Mouse (Mus musculus): Measurements from ENCODE around the gene Lactb. TPM values are rescaled to one million over a fixed set of nuclear protein-coding genes. Genes with fewer than 3 reads are reported as not detected.

Gene Lactb
- polyA plus RNA-seq, 1 experiment from 2014 or later, result 9.2 TPM

DNA sequence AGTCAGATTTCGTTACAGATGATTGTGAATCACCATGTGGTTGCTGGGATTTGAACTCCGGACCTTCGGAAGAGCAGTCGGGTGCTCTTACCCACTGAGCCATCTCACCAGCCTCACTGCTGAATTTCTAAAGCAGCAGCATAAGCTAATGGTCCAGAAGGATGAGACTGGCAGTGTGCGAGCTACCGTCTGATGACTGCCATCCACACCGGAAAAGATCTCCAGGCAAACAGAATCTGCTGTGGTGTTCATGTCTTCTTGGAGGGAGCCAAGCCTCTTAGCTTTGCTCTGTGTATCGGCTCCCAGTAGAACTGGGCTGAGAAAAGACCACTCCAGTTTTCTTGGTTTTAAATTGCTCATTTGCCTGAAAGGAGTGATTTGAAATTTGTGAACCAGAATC is 24.4 kb upstream of the Lactb start:
- 93% methylated on average over 8 of the region's 8 CpGs for WGBS

GRCm38 (mm10) chr9:66991750-66992410 is 16.6 kb upstream of the Lactb start:
- no peaks in the 10 kb centered on the region for H3K27me3 ChIP-seq (ENCODE audit: poor library complexity, severe bottlenecking)
- WGBS, result 82% methylated on average over 8 of the region's 8 CpGs
- no peaks in the 10 kb centered on the region for H3K9me3 ChIP-seq
- H3K4me1 ChIP-seq, result peaks cover 28% of the 10 kb centered on the region
- no peak overlapping the region for H3K27ac ChIP-seq
- H3K36me3 ChIP-seq (replicated peaks), result no peaks in the 10 kb centered on the region
- DNase-seq (ENCODE audit: extremely low spot score, low spot score), result no peak
- H3K4me3 ChIP-seq, result no peak overlapping the region

More for the DNA sequence above, 24.4 kb upstream of the Lactb start:
- DNase-seq (ENCODE audit: extremely low spot score, low spot score), result no peak
- Histone ChIP-seq H3K36me3 (replicated peaks) (no peaks in the 10 kb centered on the region), H3K4me1 (0 out of 2 replicates have a peak, but pooled peaks cover 10% of the 10 kb centered on the region), H3K27ac (no peak overlapping the region), H3K9me3 (no peaks in the 10 kb centered on the region), H3K4me3 (no peak overlapping the region), H3K27me3 (ENCODE audit: poor library complexity, severe bottlenecking) (no peaks in the 10 kb centered on the region)

DNA sequence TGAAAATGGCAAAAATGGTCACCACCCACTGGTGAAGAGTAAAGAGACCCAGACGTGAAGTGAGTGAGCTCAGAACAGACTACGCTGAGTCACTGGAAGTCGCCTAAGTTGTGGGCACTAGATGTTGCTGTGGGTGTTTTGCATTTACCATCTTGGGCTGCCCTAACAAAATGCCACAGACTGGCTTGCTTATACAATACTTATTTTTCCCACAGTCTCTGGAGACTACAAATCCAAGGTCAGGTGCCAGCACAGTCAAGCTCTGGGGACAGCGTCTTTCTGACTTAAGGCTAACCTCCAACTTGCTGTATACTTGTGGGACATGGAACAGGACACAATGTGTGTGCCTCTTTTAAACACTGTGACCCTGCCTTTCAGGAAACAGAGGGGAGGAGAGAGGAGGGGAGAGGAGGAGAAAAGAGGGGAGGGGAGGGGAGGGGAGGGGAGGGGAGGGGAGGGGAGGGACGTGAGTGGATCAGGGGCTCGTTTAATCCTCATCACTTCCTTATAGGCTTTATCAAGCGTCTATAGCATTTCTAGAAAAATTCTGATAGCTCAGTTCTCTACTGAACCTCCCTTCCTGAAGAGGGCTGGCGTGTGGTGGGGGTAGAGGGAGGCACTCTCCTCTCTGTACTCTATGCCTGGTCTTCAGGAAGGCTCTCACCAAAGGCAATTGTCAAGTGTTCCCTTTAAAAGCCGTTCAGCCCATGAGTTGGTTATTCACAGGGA is 15.9 kb upstream of the Lactb start:
- no peak overlapping the region for H3K4me3 ChIP-seq
- no peaks in the 10 kb centered on the region for H3K27me3 ChIP-seq (ENCODE audit: poor library complexity, severe bottlenecking)
- DNase-seq (ENCODE audit: extremely low spot score, low spot score), result no peak
- no peak overlapping the region for H3K27ac ChIP-seq
- H3K9me3 ChIP-seq, result no peaks in the 10 kb centered on the region
- 63% methylated on average over 9 of the region's 9 CpGs for WGBS
- peaks cover 28% of the 10 kb centered on the region for H3K4me1 ChIP-seq
- H3K36me3 ChIP-seq (replicated peaks), result no peaks in the 10 kb centered on the region

- Histone ChIP-seq H3K27ac (no peak overlapping the region), H3K36me3 (replicated peaks) (no peaks in the 10 kb centered on the region), H3K4me1 (peaks cover 28% of the 10 kb centered on the region), H3K9me3 (no peaks in the 10 kb centered on the region), H3K4me3 (no peak overlapping the region), H3K27me3 (ENCODE audit: poor library complexity, severe bottlenecking) (no peaks in the 10 kb centered on the region)
- no peak for DNase-seq (ENCODE audit: extremely low spot score, low spot score)
- WGBS, result 92% methylated on average over 5 of the region's 5 CpGs
Measured at GRCm38 (mm10) chr9:66990046-66990445, 14.8 kb upstream of the Lactb start.

DNA sequence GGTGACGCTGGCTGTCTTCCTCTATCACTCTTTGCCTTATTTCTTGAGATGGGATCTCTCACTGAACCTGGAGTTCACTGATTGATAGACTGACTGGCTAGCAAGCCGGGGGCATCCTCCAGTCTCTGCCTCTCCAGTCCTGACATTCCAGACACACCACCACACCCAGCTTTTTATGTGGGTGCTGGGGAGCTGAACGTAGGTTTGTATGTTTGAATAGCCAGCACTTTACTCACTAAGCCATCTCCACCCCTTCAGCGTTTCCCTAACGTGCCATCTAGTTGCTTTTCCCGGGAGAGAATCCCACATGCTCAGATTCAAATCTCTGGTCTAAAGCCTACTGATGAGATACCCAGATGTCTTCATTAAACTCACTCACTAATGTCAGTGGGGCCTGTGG is 14.3 kb upstream of the Lactb start:
- no peaks in the 10 kb centered on the region for H3K9me3 ChIP-seq
- no peak overlapping the region for H3K4me3 ChIP-seq
- H3K27ac ChIP-seq, result no peak overlapping the region
- no peaks in the 10 kb centered on the region for H3K27me3 ChIP-seq (ENCODE audit: poor library complexity, severe bottlenecking)
- DNase-seq (ENCODE audit: extremely low spot score, low spot score), result no peak
- 90% methylated on average over 6 of the region's 6 CpGs for WGBS
- peaks cover 28% of the 10 kb centered on the region for H3K4me1 ChIP-seq
- H3K36me3 ChIP-seq (replicated peaks), result no peaks in the 10 kb centered on the region

- Histone ChIP-seq H3K27me3 (ENCODE audit: poor library complexity, severe bottlenecking) (no peaks in the 10 kb centered on the region), H3K27ac (no peak overlapping the region), H3K4me3 (no peak overlapping the region), H3K9me3 (no peaks in the 10 kb centered on the region), H3K4me1 (peaks cover 28% of the 10 kb centered on the region), H3K36me3 (replicated peaks) (no peaks in the 10 kb centered on the region)
- no peak for DNase-seq (ENCODE audit: extremely low spot score, low spot score)
- WGBS, result 79% methylated on average over 6 of the region's 6 CpGs
Measured at GRCm38 (mm10) chr9:66988888-66989414, 13.7 kb upstream of the Lactb start.

DNA sequence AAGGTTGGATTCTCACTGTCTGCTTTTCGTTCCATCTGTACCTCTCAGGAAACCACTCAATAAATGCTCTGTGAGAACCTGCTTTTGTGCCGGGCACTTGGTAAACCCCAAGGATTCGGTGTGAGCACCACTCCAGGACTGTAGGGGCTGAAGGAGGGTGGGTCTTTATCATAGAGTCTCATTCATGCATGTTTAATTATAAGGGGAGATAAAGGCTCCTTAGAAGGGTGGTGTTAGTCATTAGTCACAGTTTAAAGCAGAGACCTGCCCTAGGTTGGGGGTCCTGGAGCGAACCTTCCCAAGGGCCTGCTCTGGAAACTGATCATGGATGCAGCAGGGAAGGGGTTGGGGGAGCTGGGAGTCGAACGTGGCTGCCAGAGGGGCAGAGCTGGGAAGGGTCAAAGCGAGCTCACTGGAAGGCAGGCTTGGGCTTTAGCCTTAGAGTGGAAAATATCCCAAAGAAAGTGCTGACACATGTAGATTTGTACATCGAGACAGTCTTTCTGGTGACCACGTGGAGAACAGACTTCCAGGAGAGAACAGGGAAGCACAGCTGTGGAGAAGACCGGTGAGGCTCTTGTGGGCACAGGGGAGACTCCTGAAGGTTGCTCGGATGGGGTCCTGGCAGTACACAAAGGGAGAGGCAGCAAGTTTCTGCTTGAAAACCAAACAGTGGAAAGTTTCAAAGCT is 13.1 kb upstream of the Lactb start:
- Histone ChIP-seq H3K27me3 (ENCODE audit: poor library complexity, severe bottlenecking) (no peaks in the 10 kb centered on the region), H3K36me3 (replicated peaks) (no peaks in the 10 kb centered on the region), H3K4me1 (peaks cover 28% of the 10 kb centered on the region), H3K4me3 (no peak overlapping the region), H3K9me3 (no peaks in the 10 kb centered on the region), H3K27ac (no peak overlapping the region; the same call in 1 of the 2 replicates)
- no peak for DNase-seq (ENCODE audit: extremely low spot score, low spot score)
- WGBS, result 75% methylated on average over 11 of the region's 11 CpGs

DNA sequence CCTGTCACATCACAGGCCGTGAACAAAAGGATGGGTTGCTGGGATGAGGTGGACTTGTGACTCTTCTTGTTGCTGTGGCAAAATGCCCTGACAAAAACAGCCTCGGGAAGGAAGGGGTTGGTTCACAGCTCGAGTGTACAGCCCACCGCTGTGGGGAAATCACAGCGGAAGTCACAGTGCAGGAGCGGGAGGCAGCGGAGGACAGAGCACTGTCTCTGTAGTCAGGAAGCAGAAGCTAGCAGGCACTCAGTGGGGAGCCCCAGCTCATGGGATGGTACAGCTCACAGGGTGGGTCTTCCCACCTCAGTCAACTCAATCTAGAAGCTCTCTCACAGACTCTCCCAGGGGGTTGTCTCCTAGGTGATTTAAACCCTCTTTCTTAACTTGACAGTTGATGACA is 10.1 kb upstream of the Lactb start:
- WGBS, result 84% methylated on average over 7 of the region's 7 CpGs

DNA sequence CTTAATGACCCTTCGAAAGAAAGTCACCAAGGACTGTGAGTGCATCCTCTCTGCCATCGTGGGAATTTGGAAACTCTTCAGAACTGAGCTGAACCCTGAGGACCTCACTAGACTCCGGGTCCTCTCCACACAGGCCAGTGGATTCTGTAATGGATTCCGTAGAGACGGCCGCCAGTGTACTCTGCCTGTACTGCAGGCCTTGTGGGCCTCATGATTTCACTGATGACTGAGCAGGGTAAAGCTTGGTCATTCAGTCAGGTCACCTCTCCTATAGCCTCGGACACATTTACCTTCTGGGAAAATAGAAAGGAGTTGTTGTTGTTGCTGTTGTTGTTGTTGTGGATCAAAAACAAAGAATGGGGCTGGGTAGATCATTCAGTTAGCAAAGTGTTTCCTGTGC is 6.8 kb upstream of the Lactb start:
- 89% methylated on average over 7 of the region's 7 CpGs for WGBS
- Histone ChIP-seq H3K4me3 (no peak overlapping the region), H3K27ac (no peak overlapping the region), H3K9me3 (no peaks in the 10 kb centered on the region), H3K27me3 (ENCODE audit: poor library complexity, severe bottlenecking) (0 out of 2 replicates have a peak, but pooled peaks cover under 1% of the 10 kb centered on the region), H3K36me3 (replicated peaks) (no peaks in the 10 kb centered on the region), H3K4me1 (no peaks in the 10 kb centered on the region)
- no peak for DNase-seq (ENCODE audit: extremely low spot score, low spot score)

More for the DNA sequence above, 10.1 kb upstream of the Lactb start:
- Histone ChIP-seq H3K4me3 (no peak overlapping the region), H3K27ac (no peak overlapping the region), H3K27me3 (ENCODE audit: poor library complexity, severe bottlenecking) (no peaks in the 10 kb centered on the region), H3K36me3 (replicated peaks) (no peaks in the 10 kb centered on the region), H3K4me1 (peaks cover 17% of the 10 kb centered on the region), H3K9me3 (no peaks in the 10 kb centered on the region)
- no peak for DNase-seq (ENCODE audit: extremely low spot score, low spot score)

DNA sequence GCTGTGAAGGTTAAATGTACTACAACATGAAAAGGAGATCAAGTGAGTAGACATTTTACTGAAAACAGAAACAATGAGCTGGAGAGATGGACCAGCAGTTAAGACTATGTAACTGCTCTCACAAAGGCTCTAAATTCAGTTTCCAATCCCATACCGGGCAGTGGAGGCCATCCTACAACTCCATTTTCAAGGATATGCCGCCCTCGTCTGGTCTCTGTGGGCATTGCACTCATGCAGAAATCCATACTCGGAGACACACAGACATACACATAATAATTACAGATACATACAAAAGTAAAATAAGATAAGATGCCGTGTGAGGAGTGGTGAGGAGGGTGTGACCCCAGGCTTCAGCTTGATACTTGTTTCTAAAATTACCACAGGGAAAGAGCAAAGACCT is 5.2 kb upstream of the Lactb start:
- Histone ChIP-seq H3K27me3 (ENCODE audit: poor library complexity, severe bottlenecking) (peaks cover 5% of the 10 kb centered on the region; the same call in 1 of the 2 replicates), H3K27ac (no peak overlapping the region), H3K4me3 (no peak overlapping the region), H3K36me3 (replicated peaks) (no peaks in the 10 kb centered on the region), H3K9me3 (no peaks in the 10 kb centered on the region), H3K4me1 (peaks cover 7% of the 10 kb centered on the region)
- DNase-seq (ENCODE audit: extremely low spot score, low spot score), result peak; percentile 78
- 14% methylated on average over 5 of the region's 5 CpGs for WGBS

DNA sequence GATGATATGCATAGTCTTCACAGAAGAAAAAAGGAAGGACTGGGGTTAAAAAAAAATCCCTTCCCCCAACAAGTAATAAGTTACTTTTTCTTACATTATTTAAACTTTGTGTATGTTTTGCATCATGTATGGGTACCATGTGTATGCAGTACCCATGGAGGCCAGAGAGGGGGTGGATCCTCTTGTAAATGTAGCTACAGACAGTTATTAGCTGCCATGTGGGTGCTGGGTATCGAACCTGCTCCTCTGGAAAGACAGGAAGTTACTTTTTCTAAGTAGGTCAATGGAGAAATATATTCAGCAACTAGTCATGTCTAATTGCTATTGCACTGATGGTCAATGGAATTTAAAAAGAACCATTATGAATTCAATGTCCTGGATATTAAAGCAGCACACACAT is 3.2 kb upstream of the Lactb start:
- no peak overlapping the region for H3K4me3 ChIP-seq
- no peaks in the 10 kb centered on the region for H3K9me3 ChIP-seq
- no peak for DNase-seq (ENCODE audit: extremely low spot score, low spot score)
- no peak overlapping the region for H3K27ac ChIP-seq
- H3K4me1 ChIP-seq, result peaks cover 20% of the 10 kb centered on the region
- H3K36me3 ChIP-seq (replicated peaks), result no peaks in the 10 kb centered on the region
- peaks cover 5% of the 10 kb centered on the region; the same call in 1 of the 2 replicates for H3K27me3 ChIP-seq (ENCODE audit: poor library complexity, severe bottlenecking)
- WGBS, result 88% methylated on average over 1 of the region's 1 CpGs

DNA sequence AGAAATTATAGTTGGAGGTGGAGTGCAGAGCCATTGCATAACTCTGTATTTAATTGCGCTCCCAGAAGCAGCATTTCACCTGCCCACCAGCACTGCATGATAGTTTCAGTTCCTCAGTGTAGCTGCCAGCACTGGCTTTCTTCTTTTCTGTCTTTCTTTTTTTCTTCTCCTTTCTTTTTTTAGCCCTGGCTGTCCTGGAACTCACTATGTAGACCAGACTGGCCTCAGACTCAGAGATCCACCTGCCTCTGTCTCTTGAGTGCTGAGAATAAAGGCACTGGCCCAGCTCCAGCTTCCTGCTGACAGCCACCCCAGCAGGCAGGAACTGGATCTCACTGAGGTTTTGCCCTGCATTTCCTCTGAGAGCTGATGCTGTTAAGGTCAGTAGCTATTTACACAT is 2.7 kb upstream of the Lactb start:
- no peak overlapping the region for H3K27ac ChIP-seq
- H3K9me3 ChIP-seq, result no peaks in the 10 kb centered on the region
- DNase-seq (ENCODE audit: extremely low spot score, low spot score), result no peak
- peaks cover 5% of the 10 kb centered on the region; the same call in 1 of the 2 replicates for H3K27me3 ChIP-seq (ENCODE audit: poor library complexity, severe bottlenecking)
- H3K4me1 ChIP-seq, result peaks cover 20% of the 10 kb centered on the region
- H3K36me3 ChIP-seq (replicated peaks), result no peaks in the 10 kb centered on the region
- H3K4me3 ChIP-seq, result no peak overlapping the region
- WGBS, result 97% methylated on average over 1 of the region's 1 CpGs
